Mouse (Mus musculus) activated CD4-positive, CD25-positive, alpha-beta regulatory T cell, adult 9 weeks (primary cell): ENCODE results near the gene Olfr1537. TPM values are rescaled to one million over a fixed set of nuclear protein-coding genes. Genes with fewer than 3 reads are reported as not detected.

ENCODE experiments used
- polyA plus RNA-seq: library from polyadenylated mRNA; unstranded; fragments of 100-300 nt; shearing (Covaris generic); gene quantifications from one replicate; pipeline ENCODE4 v1.2.1, GENCODE M21; 2017

Gene Olfr1537
- polyA plus RNA-seq = not detected

GRCm38 (mm10) chr9:39249894-39250293 lies at the start of gene Olfr1537:
Gene Olfr1537 (minus strand): TSS chr9:39249994.

GRCm38 (mm10) chr9:39276718-39277117 lies 26.9 kb upstream of the Olfr1537 start, which contains the start of gene Olfr945:
Gene Olfr945 (minus strand): TSS chr9:39276818.

GRCm38 (mm10) chr9:39201620-39202019 lies 48.2 kb downstream of the Olfr1537 start, which contains the start of gene Olfr944:
Gene Olfr944 (plus strand): TSS chr9:39201920.

Other genes starting within 250 kb of the Olfr1537 start
- gene Olfr146, start 226.6 kb downstream of the Olfr1537 start, polyA plus RNA-seq = not detected
- gene Olfr937, start 185.0 kb downstream of the Olfr1537 start, polyA plus RNA-seq = not detected
- gene Olfr938, start 171.1 kb downstream of the Olfr1537 start, polyA plus RNA-seq = not detected
- not detected for gene Olfr27, start 121.9 kb downstream of the Olfr1537 start, polyA plus RNA-seq
- gene Olfr943, start 83.7 kb downstream of the Olfr1537 start, polyA plus RNA-seq = 0.05 TPM
- gene Olfr944, start 48.1 kb downstream of the Olfr1537 start, polyA plus RNA-seq = not detected
- gene Olfr945, start 26.8 kb upstream of the Olfr1537 start, polyA plus RNA-seq = not detected
- gene Olfr948, start 76.1 kb upstream of the Olfr1537 start, polyA plus RNA-seq = not detected
- not detected for gene Olfr951, start 137.4 kb upstream of the Olfr1537 start, polyA plus RNA-seq
- gene Olfr952, start 177.2 kb upstream of the Olfr1537 start, polyA plus RNA-seq = not detected
- gene Olfr954, start 206.7 kb upstream of the Olfr1537 start, polyA plus RNA-seq = not detected
- gene Olfr955, start 221.9 kb upstream of the Olfr1537 start, polyA plus RNA-seq = not detected
- not detected for gene Olfr44, start 244.0 kb upstream of the Olfr1537 start, polyA plus RNA-seq